Comparison of ENCODE assay signal across 8 mouse cellular contexts in the genomic region with DNA sequence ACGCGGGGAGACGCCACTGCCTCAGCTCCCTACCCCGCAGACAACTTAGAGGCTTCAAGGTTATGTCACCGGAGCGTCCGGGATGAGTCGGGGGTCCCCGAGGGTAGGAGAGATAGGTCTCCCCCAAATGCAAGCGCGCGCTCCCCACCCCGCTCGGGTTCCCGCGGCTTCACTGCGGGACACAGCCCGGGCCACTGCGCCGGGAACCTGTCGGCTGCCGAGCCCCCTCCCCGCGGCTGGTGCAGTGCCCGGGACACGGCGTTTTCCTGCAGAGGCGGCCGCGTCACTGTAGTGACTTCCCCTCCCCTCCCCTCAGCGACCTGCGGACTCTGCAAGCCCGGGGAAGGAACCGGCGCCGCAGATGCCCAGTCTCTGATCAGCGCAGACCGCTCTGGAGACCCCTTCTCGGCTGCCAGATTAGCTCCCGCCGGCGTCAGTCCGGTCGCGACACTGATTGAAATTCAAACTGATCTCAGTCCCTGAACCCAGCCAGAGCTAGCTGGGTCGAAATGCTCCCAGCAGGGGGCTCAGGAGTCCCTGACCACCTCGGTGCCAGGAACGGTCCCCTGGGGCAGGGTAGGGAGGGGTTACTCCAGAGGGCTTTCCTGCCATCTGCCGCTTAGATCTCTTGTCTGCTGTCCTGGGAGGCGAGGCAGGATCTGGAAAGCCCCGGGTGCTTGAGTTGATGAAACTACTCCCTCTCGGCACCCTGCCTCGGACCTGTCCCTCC. TPM values are rescaled to one million over a fixed set of nuclear protein-coding genes. Genes with fewer than 3 reads are reported as not detected.
DNase-seq lines count a peak whose midpoint lies in the region; ATAC-seq lines count a peak whose summit lies in the region.

No protein-coding gene starts in this region.

- DNase-seq in kidney, adult 11 months: peak; percentile 12
- DNase-seq in kidney, adult 9 months: no peak
- peak; percentile 73 for DNase-seq in limb, embryonic 11.5 days (ENCODE audit: low spot score)
- peak; percentile 97 for DNase-seq in midbrain, embryonic 11.5 days (ENCODE audit: low spot score, missing footprints)

- H3K36me3 ChIP-seq in forebrain, embryonic 15.5 days: no peaks in the 10 kb centered on the region
- H3K36me3 ChIP-seq in limb, embryonic 11.5 days (ENCODE audit: control insufficient read depth, insufficient read depth, low read length): no peaks in the 10 kb centered on the region
- H3K36me3 ChIP-seq in midbrain, embryonic 11.5 days (ENCODE audit: control insufficient read depth, insufficient read depth, low read length): no peaks in the 10 kb centered on the region
- no peaks in the 10 kb centered on the region for H3K36me3 ChIP-seq in stomach, embryonic 15.5 days

- peak; percentile 35 for ATAC-seq in forebrain, embryonic 15.5 days (replicated peaks)
- peak; percentile 24 to 38 for ATAC-seq in hematopoietic stem cell, adult 5-6 weeks (replicated peaks in 1 of 2; ENCODE audit: insufficient read depth in 1 of 2, low FRiP score in 2 of 2, low TSS enrichment in 1 of 2, low read depth in 1 of 2, poor library complexity in 2 of 2, severe bottlenecking in 2 of 2)
- no peak for ATAC-seq in limb, embryonic 11.5 days (ENCODE audit: insufficient number of reproducible peaks, low FRiP score, low TSS enrichment, low read depth)
- peak; percentile 83 for ATAC-seq in midbrain, embryonic 11.5 days (ENCODE audit: low FRiP score)
- ATAC-seq in stomach, embryonic 15.5 days (ENCODE audit: insufficient read depth, low FRiP score, low read depth): peak; percentile 47

- no peaks in the 10 kb centered on the region; the same call in 1 of the 2 replicates for H3K4me1 ChIP-seq in brown adipose tissue, adult 24 weeks (ENCODE audit: control insufficient read depth, insufficient read depth, insufficient read length, low read length)
- peaks cover 51% of the 10 kb centered on the region for H3K4me1 ChIP-seq in forebrain, embryonic 15.5 days
- H3K4me1 ChIP-seq in limb, embryonic 11.5 days (ENCODE audit: control insufficient read depth, insufficient read depth, low read length): peaks cover 3% of the 10 kb centered on the region; the same call in 1 of the 2 replicates
- H3K4me1 ChIP-seq in midbrain, embryonic 11.5 days (ENCODE audit: control insufficient read depth, insufficient read depth, low read length): peaks cover 23% of the 10 kb centered on the region
- H3K4me1 ChIP-seq in stomach, embryonic 15.5 days: peaks cover 18% of the 10 kb centered on the region

- no peaks in the 10 kb centered on the region for H3K27me3 ChIP-seq in forebrain, embryonic 15.5 days
- H3K27me3 ChIP-seq in limb, embryonic 11.5 days (ENCODE audit: control insufficient read depth, insufficient read depth, low read length): peaks cover 42% of the 10 kb centered on the region
- no peaks in the 10 kb centered on the region; the same call in 1 of the 2 replicates for H3K27me3 ChIP-seq in midbrain, embryonic 11.5 days (ENCODE audit: control insufficient read depth, insufficient read depth, low read length)
- peaks cover 15% of the 10 kb centered on the region for H3K27me3 ChIP-seq in stomach, embryonic 15.5 days (replicated peaks)

- no peak overlapping the region for H3K27ac ChIP-seq in brown adipose tissue, adult 24 weeks (replicated peaks; ENCODE audit: low read depth, low read length)
- peak overlapping the region; percentile 84 for H3K27ac ChIP-seq in forebrain, embryonic 15.5 days (replicated peaks)
- no peak overlapping the region for H3K27ac ChIP-seq in limb, embryonic 11.5 days (replicated peaks; ENCODE audit: low read depth, low read length)
- peak overlapping the region; percentile 82 for H3K27ac ChIP-seq in midbrain, embryonic 11.5 days (ENCODE audit: low read depth, low read length)
- H3K27ac ChIP-seq in stomach, embryonic 15.5 days: 0 out of 2 replicates have a peak overlapping the region, but pooled peaks have one; percentile 26

- H3K9me3 ChIP-seq in forebrain, embryonic 15.5 days: no peaks in the 10 kb centered on the region
- H3K9me3 ChIP-seq in limb, embryonic 11.5 days (ENCODE audit: control insufficient read depth, low read length): no peaks in the 10 kb centered on the region; the same call in 1 of the 2 replicates
- no peaks in the 10 kb centered on the region; the same call in 1 of the 2 replicates for H3K9me3 ChIP-seq in midbrain, embryonic 11.5 days (ENCODE audit: control insufficient read depth, low read length)
- H3K9me3 ChIP-seq in stomach, embryonic 15.5 days: no peaks in the 10 kb centered on the region

- peak overlapping the region; percentile 90 for H3K4me3 ChIP-seq in brown adipose tissue, adult 24 weeks (ENCODE audit: insufficient read depth, low read depth, low read length)
- H3K4me3 ChIP-seq in forebrain, embryonic 15.5 days: peak overlapping the region; percentile 73
- H3K4me3 ChIP-seq in limb, embryonic 11.5 days (ENCODE audit: low read depth, low read length): peak overlapping the region; percentile 49
- peak overlapping the region; percentile 79 for H3K4me3 ChIP-seq in midbrain, embryonic 11.5 days (ENCODE audit: low read depth, low read length)
- H3K4me3 ChIP-seq in stomach, embryonic 15.5 days (replicated peaks): peak overlapping the region; percentile 55

- peak overlapping the region; percentile 98 for H3K4me2 ChIP-seq in forebrain, embryonic 15.5 days (replicated peaks)
- peak overlapping the region; percentile 99 for H3K4me2 ChIP-seq in limb, embryonic 11.5 days (ENCODE audit: low read depth, severe bottlenecking)
- H3K4me2 ChIP-seq in midbrain, embryonic 11.5 days: peak overlapping the region; percentile 92
- peak overlapping the region; percentile 99 for H3K4me2 ChIP-seq in stomach, embryonic 15.5 days

- H3K9ac ChIP-seq in forebrain, embryonic 15.5 days (replicated peaks): peak overlapping the region; percentile 81
- H3K9ac ChIP-seq in limb, embryonic 11.5 days (ENCODE audit: low read length): peak overlapping the region; percentile 41
- peak overlapping the region; percentile 84 for H3K9ac ChIP-seq in midbrain, embryonic 11.5 days (ENCODE audit: low read length)
- H3K9ac ChIP-seq in stomach, embryonic 15.5 days: peak overlapping the region; percentile 42

- under 1% methylated on average over 53 of the region's 53 CpGs for WGBS in forebrain, embryonic 15.5 days
- WGBS in limb, embryonic 11.5 days: under 1% methylated on average over 53 of the region's 53 CpGs
- under 1% methylated on average over 53 of the region's 53 CpGs for WGBS in midbrain, embryonic 11.5 days
- under 1% methylated on average over 53 of the region's 53 CpGs for WGBS in stomach, embryonic 15.5 days

RNA-seq across cellular contexts. Expression of gene Rhbdl3, which starts 0.8 kb away (rescaled TPM):
- polyA plus RNA-seq in brown adipose tissue, adult 24 weeks (2012; ENCODE audit: insufficient read depth, insufficient read length, missing spikeins): 0.28 and 1.5 TPM in 2 replicates
- 20.4 and 23.3 TPM in 2 replicates for polyA plus RNA-seq in forebrain, embryonic 15.5 days (2015; fragmentation: Nextera tagmentation; extraction: Ambion mirVana)
- 1.1 and 4.3 TPM in 2 replicates for total RNA-seq in hematopoietic stem cell, adult 5-6 weeks (2017)
- 0.56 and 0.60 TPM in 2 replicates for polyA plus RNA-seq in limb, embryonic 11.5 days (2014; fragmentation: Nextera tagmentation; extraction: Ambion mirVana)
- 14.9 and 15.2 TPM in 2 replicates for polyA plus RNA-seq in midbrain, embryonic 11.5 days (2014; fragmentation: Nextera tagmentation; extraction: Ambion mirVana)
- 4.1 and 4.5 TPM in 2 replicates for polyA plus RNA-seq in stomach, embryonic 15.5 days (2015; fragmentation: Nextera tagmentation; extraction: Ambion mirVana)

Comparison
In these comparisons a context has a peak if more than half of its experiments do, and no peak if none do; other contexts are left out.
1. H3K27ac ChIP-seq: peak in forebrain, embryonic 15.5 days (single experiment), midbrain, embryonic 11.5 days (single experiment) and stomach, embryonic 15.5 days (single experiment); none in brown adipose tissue, adult 24 weeks (single experiment) and limb, embryonic 11.5 days (single experiment).
2. Peak in every context shown above with its lines, with median percentiles within 50 percentile points of each other: H3K4me3 ChIP-seq, H3K4me2 ChIP-seq and H3K9ac ChIP-seq.